9 mouse cellular contexts compared by ENCODE assay signal in genomic region chr11:72469217-72469616, GRCm38 (mm10). TPM values are rescaled to one million over a fixed set of nuclear protein-coding genes. Genes with fewer than 3 reads are reported as not detected.
DNase-seq lines count a peak whose midpoint lies in the region; ATAC-seq and TF ChIP-seq lines count a peak whose summit lies in the region.
"Had no signal": no experiment of that assay in that cellular context is flagged by ENCODE, and none has a peak within 500 bp of the region (broad histone marks: within the 10 kb centered on the region; RNA-seq: fewer than 3 reads in every experiment).

No protein-coding gene starts in this region.

- H3K9ac ChIP-seq in embryonic facial prominence, embryonic 14.5 days (ENCODE audit: low read depth, low read length), result no peak overlapping the region
- no peak overlapping the region for H3K9ac ChIP-seq in heart, postnatal 0 days (replicated peaks; ENCODE audit: low read depth, low read length)
- H3K9ac ChIP-seq in lung, embryonic 14.5 days, result no peak overlapping the region

- no peaks in the 10 kb centered on the region for H3K36me3 ChIP-seq in embryonic facial prominence, embryonic 14.5 days (ENCODE audit: control insufficient read depth, insufficient read depth, low read length)
- no peaks in the 10 kb centered on the region for H3K36me3 ChIP-seq in heart, postnatal 0 days (replicated peaks; ENCODE audit: control insufficient read depth, insufficient read depth, low read length)
- H3K36me3 ChIP-seq in lung, embryonic 14.5 days (ENCODE audit: insufficient read depth), result no peaks in the 10 kb centered on the region

- peak; percentile 11 for DNase-seq in thymus, postnatal 4 days
- no peak for DNase-seq in thymus, postnatal 10 days (ENCODE audit: low spot score in 2 of 2)
- peak; percentile 83 for DNase-seq in embryonic facial prominence, embryonic 14.5 days (ENCODE audit: low spot score)
- DNase-seq in heart, postnatal 0 days (ENCODE audit: low spot score), result peak; percentile 79
- DNase-seq in kidney, postnatal 10 days, result peak; percentile 90
- peak; percentile 88 for DNase-seq in lung, embryonic 14.5 days
- DNase-seq in spleen, postnatal 36 days (ENCODE audit: low spot score in 2 of 2), result peak; percentile 41 to 42
- no peak for DNase-seq in urinary bladder, postnatal 10 days (ENCODE audit: low spot score)

- no peak for TF ChIP-seq CTCF in heart, postnatal 0 days (IDR thresholded peaks at IDR 0.05; ENCODE audit: low read depth)
- no peak for TF ChIP-seq CTCF in lung, embryonic 14.5 days (IDR thresholded peaks at IDR 0.05; ENCODE audit: low read depth)

- H3K27me3 ChIP-seq in embryonic facial prominence, embryonic 14.5 days (replicated peaks; ENCODE audit: control insufficient read depth, insufficient read depth, low read length), result no peaks in the 10 kb centered on the region
- no peaks in the 10 kb centered on the region for H3K27me3 ChIP-seq in heart, postnatal 0 days (ENCODE audit: control insufficient read depth, insufficient read depth, low read length)
- no peaks in the 10 kb centered on the region for H3K27me3 ChIP-seq in lung, embryonic 14.5 days (ENCODE audit: insufficient read depth, low read length)

- H3K9me3 ChIP-seq in embryonic facial prominence, embryonic 14.5 days (ENCODE audit: control insufficient read depth, low read length), result no peaks in the 10 kb centered on the region
- H3K9me3 ChIP-seq in heart, postnatal 0 days (replicated peaks; ENCODE audit: control insufficient read depth, low read length), result no peaks in the 10 kb centered on the region
- no peaks in the 10 kb centered on the region for H3K9me3 ChIP-seq in lung, embryonic 14.5 days (ENCODE audit: low read depth, low read length)

- no peak overlapping the region for H3K4me3 ChIP-seq in embryonic facial prominence, embryonic 14.5 days (ENCODE audit: low read depth, low read length)
- H3K4me3 ChIP-seq in heart, postnatal 0 days (ENCODE audit: low read depth, low read length), result no peak overlapping the region
- no peak overlapping the region for H3K4me3 ChIP-seq in lung, embryonic 14.5 days (ENCODE audit: low read depth, low read length)

- H3K4me1 ChIP-seq in embryonic facial prominence, embryonic 14.5 days (ENCODE audit: control insufficient read depth, insufficient read depth, low read length), result peaks cover 16% of the 10 kb centered on the region
- H3K4me1 ChIP-seq in heart, postnatal 0 days (ENCODE audit: control insufficient read depth, insufficient read depth), result peaks cover 42% of the 10 kb centered on the region
- peaks cover 55% of the 10 kb centered on the region for H3K4me1 ChIP-seq in lung, embryonic 14.5 days (ENCODE audit: insufficient read depth)

- ATAC-seq in embryonic facial prominence, embryonic 14.5 days (ENCODE audit: low read depth), result peak; percentile 69
- peak; percentile 87 for ATAC-seq in heart, postnatal 0 days (ENCODE audit: insufficient read depth, low read depth)
- ATAC-seq in lung, embryonic 14.5 days (ENCODE audit: insufficient read depth), result peak; percentile 73; the same call in 1 of the 2 replicates

- 22% methylated on average over 5 of the region's 5 CpGs for WGBS in embryonic facial prominence, embryonic 14.5 days
- WGBS in heart, postnatal 0 days, result 19% methylated on average over 5 of the region's 5 CpGs
- 11% methylated on average over 5 of the region's 5 CpGs for WGBS in lung, embryonic 14.5 days

- peak; percentile 69 for TF ChIP-seq EP300 in heart, postnatal 0 days (IDR thresholded peaks at IDR 0.05; ENCODE audit: low read depth)

- H3K4me2 ChIP-seq in embryonic facial prominence, embryonic 14.5 days (ENCODE audit: low read depth, low read length), result no peak overlapping the region
- H3K4me2 ChIP-seq in heart, postnatal 0 days (ENCODE audit: low read depth, low read length), result no peak overlapping the region
- no peak overlapping the region for H3K4me2 ChIP-seq in lung, embryonic 14.5 days

- H3K27ac ChIP-seq in embryonic facial prominence, embryonic 14.5 days (replicated peaks; ENCODE audit: low read depth, low read length), result peak overlapping the region; percentile 35; the same call in 1 of the 2 replicates
- H3K27ac ChIP-seq in heart, postnatal 0 days (ENCODE audit: low read depth), result peak overlapping the region; percentile 79
- peak overlapping the region; percentile 88 for H3K27ac ChIP-seq in lung, embryonic 14.5 days (ENCODE audit: low read depth)

RNA-seq across cellular contexts. Expression of gene Spns2, which starts 20.5 kb away (rescaled TPM):
- polyA plus RNA-seq in embryonic facial prominence, embryonic 14.5 days (2014; fragmentation: Nextera tagmentation; extraction: Ambion mirVana), result 6.0 and 9.5 TPM in 2 replicates
- total RNA-seq in heart, postnatal 0 days (2014; rRNA removed; ENCODE audit: low replicate concordance), result 31.8 and 44.2 TPM in 2 replicates
- 2.4 and 2.9 TPM in 2 replicates for polyA plus RNA-seq in heart, postnatal 0 days (2015; fragmentation: Nextera tagmentation; extraction: Ambion mirVana)
- 7.5 and 8.5 TPM in 2 replicates for polyA plus RNA-seq in lung, embryonic 14.5 days (2014; fragmentation: Nextera tagmentation; extraction: Ambion mirVana)

RNA-seq across cellular contexts. Expression of gene Mybbp1a, which starts 28.1 kb away (rescaled TPM):
- 114 and 123 TPM in 2 replicates for polyA plus RNA-seq in embryonic facial prominence, embryonic 14.5 days (2014; fragmentation: Nextera tagmentation; extraction: Ambion mirVana)
- total RNA-seq in heart, postnatal 0 days (2014; rRNA removed; ENCODE audit: low replicate concordance), result 20.5 and 20.9 TPM in 2 replicates
- polyA plus RNA-seq in heart, postnatal 0 days (2015; fragmentation: Nextera tagmentation; extraction: Ambion mirVana), result 41.3 and 42.1 TPM in 2 replicates
- 157 and 161 TPM in 2 replicates for polyA plus RNA-seq in lung, embryonic 14.5 days (2014; fragmentation: Nextera tagmentation; extraction: Ambion mirVana)

RNA-seq across cellular contexts. Expression of gene Ggt6, which starts 33.9 kb away (rescaled TPM):
- polyA plus RNA-seq in embryonic facial prominence, embryonic 14.5 days (2014; fragmentation: Nextera tagmentation; extraction: Ambion mirVana), result 1.8 and 2.5 TPM in 2 replicates
- total RNA-seq in heart, postnatal 0 days (2014; rRNA removed; ENCODE audit: low replicate concordance), result 5.3 TPM in 1 of 2 replicates, not detected in the other
- polyA plus RNA-seq in heart, postnatal 0 days (2015; fragmentation: Nextera tagmentation; extraction: Ambion mirVana), result 0.05 TPM in 1 of 2 replicates, not detected in the other
- not detected in 2 replicates for polyA plus RNA-seq in lung, embryonic 14.5 days (2014; fragmentation: Nextera tagmentation; extraction: Ambion mirVana)
- total RNA-seq: layer of hippocampus, postnatal 36 days had no signal

RNA-seq across cellular contexts. Expression of gene Smtnl2, which starts 57.7 kb away (rescaled TPM):
- 24.8 and 26.7 TPM in 2 replicates for polyA plus RNA-seq in embryonic facial prominence, embryonic 14.5 days (2014; fragmentation: Nextera tagmentation; extraction: Ambion mirVana)
- total RNA-seq in heart, postnatal 0 days (2014; rRNA removed; ENCODE audit: low replicate concordance), result 88.5 and 93.0 TPM in 2 replicates
- 72.9 and 79.2 TPM in 2 replicates for polyA plus RNA-seq in heart, postnatal 0 days (2015; fragmentation: Nextera tagmentation; extraction: Ambion mirVana)
- 107 and 122 TPM in 2 replicates for polyA plus RNA-seq in lung, embryonic 14.5 days (2014; fragmentation: Nextera tagmentation; extraction: Ambion mirVana)

Comparison
In these comparisons a context has a peak if more than half of its experiments do, and no peak if none do; other contexts are left out.
1. DNase-seq: peak in thymus, postnatal 4 days (single experiment), embryonic facial prominence, embryonic 14.5 days (single experiment), heart, postnatal 0 days (single experiment), kidney, postnatal 10 days (single experiment), lung, embryonic 14.5 days (single experiment) and spleen, postnatal 36 days (2 of 2); none in thymus, postnatal 10 days (0 of 2) and urinary bladder, postnatal 10 days (single experiment).
2. H3K27ac ChIP-seq: peak in every context shown above with its lines; median percentile 88 in lung, embryonic 14.5 days; 79 in heart, postnatal 0 days; 35 in embryonic facial prominence, embryonic 14.5 days.
3. Peak in every context shown above with its lines, with median percentiles within 50 percentile points of each other: ATAC-seq.